Mouse (Mus musculus) intestine, postnatal 0 days (tissue): ENCODE measurements around the gene Ugt1a9. TPM values are rescaled to one million over a fixed set of nuclear protein-coding genes. Genes with fewer than 3 reads are reported as not detected.
A peak's percentile ranks its signal among the peaks of the same experiment; 100 is the strongest.

Experiments used
- ATAC-seq: fragments of 200-750 bp; cut with Nextera tagmentation; 2 replicates; pipeline ENCODE4 v1.8.0; 2017; ENCODE audit warnings: mild to moderate bottlenecking, moderate TSS enrichment, moderate library complexity
- H3K27ac ChIP-seq: fragments of 300-500 bp; sonication (generic); 2 replicates; pipeline ENCODE4 v1.5.1; 2014; ENCODE audit warnings: mild to moderate bottlenecking, low read depth, low read length, moderate library complexity
- H3K27me3 ChIP-seq: fragments of 300-500 bp; sonication (generic); replicated peaks from 2 replicates; pipeline ENCODE4 v1.6.1; 2014; ENCODE audit warnings: low read length, mixed read lengths; ENCODE audit not compliant: control insufficient read depth, insufficient read depth
- H3K36me3 ChIP-seq: fragments of 300-500 bp; sonication (generic); 2 replicates; pipeline ENCODE4 v1.6.1; 2014; ENCODE audit warnings: mild to moderate bottlenecking, moderate library complexity; ENCODE audit not compliant: control insufficient read depth, insufficient read depth
- H3K4me1 ChIP-seq: fragments of 300-500 bp; sonication (generic); replicated peaks from 2 replicates; pipeline ENCODE4 v1.6.1; 2014; ENCODE audit warnings: antibody characterized with exemption, low read length, mixed read lengths; ENCODE audit not compliant: control insufficient read depth, insufficient read depth
- H3K4me2 ChIP-seq: fragments of 300-500 bp; sonication (generic); replicated peaks from 2 replicates; pipeline ENCODE4 v1.6.1; 2014; ENCODE audit warnings: low read depth, mild to moderate bottlenecking, moderate library complexity
- H3K4me3 ChIP-seq: fragments of 300-500 bp; sonication (generic); 2 replicates; pipeline ENCODE4 v1.5.1; 2014; ENCODE audit warnings: low read depth, low read length
- H3K9ac ChIP-seq: fragments of 300-500 bp; sonication (generic); 2 replicates; pipeline ENCODE4 v1.6.1; 2014; ENCODE audit warnings: mild to moderate bottlenecking, low read depth, low read length
- H3K9me3 ChIP-seq: fragments of 300-500 bp; sonication (generic); 2 replicates; pipeline ENCODE4 v1.6.1; 2016; ENCODE audit warnings: mixed run types; ENCODE audit not compliant: control insufficient read depth
- CTCF ChIP-seq: sonication (generic); IDR thresholded peaks from 2 replicates; pipeline ENCODE4 v1.5.1; 2016; ENCODE audit warnings: low read depth, mild to moderate bottlenecking, control low read depth, antibody characterized with exemption, moderate library complexity
- WGBS: fragments of 180-500 bp; shearing (Covaris S2); extraction: QIAGEN DNeasy Blood & Tissue Kit; methylation state at CpG from one replicate; pipeline ENCODE4 v1.1.7; 2014; 5-methylcytosine and 5-hydroxymethylcytosine counted together
- polyA plus RNA-seq: library from polyadenylated mRNA; unstranded; fragments of >200 nt; fragmentation: Nextera tagmentation; extraction: Ambion mirVana; gene quantifications from 2 replicates; pipeline ENCODE4 v1.2.1, GENCODE M21; 2015

Gene Ugt1a9
- polyA plus RNA-seq, 1 experiment from 2014 or later: 38.4 TPM

- H3K4me2 ChIP-seq: no peak overlapping the region
- no peaks in the 10 kb centered on the region for H3K27me3 ChIP-seq
- 72% methylated on average over 5 of the region's 5 CpGs for WGBS
These were observed 169.5 kb downstream of the Ugt1a9 start for GRCm38 (mm10) chr1:88240072-88240471.

DNA sequence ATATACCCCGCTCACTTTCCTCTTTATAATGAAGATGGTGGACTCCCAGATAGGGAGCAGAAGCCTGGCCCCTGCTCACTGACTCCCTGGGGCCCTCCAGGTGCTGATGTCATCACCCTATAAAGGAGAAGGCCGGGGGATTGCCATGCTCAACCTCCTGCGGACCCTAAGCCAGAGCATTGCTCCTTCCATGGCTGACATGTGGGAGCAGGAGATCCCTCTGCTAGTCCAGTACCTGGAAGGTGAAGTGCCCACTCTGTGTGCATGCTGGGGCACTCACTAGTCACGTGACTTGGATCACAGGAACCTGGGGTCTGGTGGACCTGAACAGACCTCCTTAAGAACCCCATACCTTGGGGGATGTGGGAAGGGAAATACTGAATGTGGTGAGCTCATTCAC, 170.0 kb downstream of the Ugt1a9 start:
- peaks cover 33% of the 10 kb centered on the region for H3K9me3 ChIP-seq
- no peak overlapping the region for H3K27ac ChIP-seq
- no peaks in the 10 kb centered on the region for H3K4me1 ChIP-seq
- ATAC-seq: 0 out of 2 replicates have a peak, but pooled peaks have one; percentile 2
- no peak overlapping the region for H3K9ac ChIP-seq
- no peak overlapping the region for H3K4me3 ChIP-seq
- H3K36me3 ChIP-seq: no peaks in the 10 kb centered on the region
- WGBS: 68% methylated on average over 4 of the region's 4 CpGs
- H3K4me2 ChIP-seq: no peak overlapping the region
- no peak for TF ChIP-seq CTCF
- H3K27me3 ChIP-seq: no peaks in the 10 kb centered on the region

More at GRCm38 (mm10) chr1:88240072-88240471, 169.5 kb downstream of the Ugt1a9 start:
- no peak overlapping the region for H3K27ac ChIP-seq
- TF ChIP-seq CTCF: no peak
- H3K36me3 ChIP-seq: no peaks in the 10 kb centered on the region
- no peak overlapping the region for H3K9ac ChIP-seq
- no peak for ATAC-seq
- peaks cover 34% of the 10 kb centered on the region for H3K9me3 ChIP-seq
- no peak overlapping the region for H3K4me3 ChIP-seq
- no peaks in the 10 kb centered on the region for H3K4me1 ChIP-seq

GRCm38 (mm10) chr1:88243861-88244260, 173.3 kb downstream of the Ugt1a9 start:
- Histone ChIP-seq H3K36me3 (no peaks in the 10 kb centered on the region), H3K27me3 (no peaks in the 10 kb centered on the region), H3K9me3 (peaks cover 32% of the 10 kb centered on the region)

GRCm38 (mm10) chr1:88245881-88246280, 175.3 kb downstream of the Ugt1a9 start:
- H3K4me1 ChIP-seq: no peaks in the 10 kb centered on the region
- WGBS: 74% methylated on average over 6 of the region's 6 CpGs
- ATAC-seq: 0 out of 2 replicates have a peak, but pooled peaks have one; percentile 1
- TF ChIP-seq CTCF: no peak
- no peaks in the 10 kb centered on the region for H3K36me3 ChIP-seq
- H3K27ac ChIP-seq: no peak overlapping the region
- H3K9me3 ChIP-seq: peaks cover 35% of the 10 kb centered on the region
- H3K27me3 ChIP-seq: no peaks in the 10 kb centered on the region
- no peak overlapping the region for H3K4me3 ChIP-seq
- no peak overlapping the region for H3K4me2 ChIP-seq
- no peak overlapping the region for H3K9ac ChIP-seq

More at GRCm38 (mm10) chr1:88243861-88244260, 173.3 kb downstream of the Ugt1a9 start:
- TF ChIP-seq CTCF: no peak
- Histone ChIP-seq H3K4me1 (no peaks in the 10 kb centered on the region), H3K4me3 (no peak overlapping the region), H3K27ac (no peak overlapping the region), H3K9ac (no peak overlapping the region), H3K4me2 (no peak overlapping the region)
- WGBS: 62% methylated on average over 5 of the region's 5 CpGs
- ATAC-seq: no peak

DNA sequence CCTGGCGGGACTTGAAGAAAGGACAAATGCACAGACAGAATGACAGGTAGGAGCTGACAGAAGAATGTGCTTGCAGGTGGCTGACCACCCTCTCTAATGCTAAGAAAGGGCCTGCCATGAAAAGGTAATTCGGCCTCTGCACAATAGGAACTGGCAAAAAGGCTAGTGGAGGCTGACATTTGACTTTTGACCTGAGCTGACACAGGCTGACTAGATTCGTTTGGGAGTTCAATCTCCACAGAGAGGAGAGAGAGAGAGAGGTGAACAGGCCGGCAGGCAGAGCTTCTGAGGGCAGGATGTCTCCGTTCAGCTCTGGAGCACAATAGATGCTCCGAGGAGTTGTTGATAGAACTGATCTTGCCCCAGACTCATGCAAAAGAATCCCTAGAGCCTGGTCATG, 175.8 kb downstream of the Ugt1a9 start:
- no peaks in the 10 kb centered on the region for H3K36me3 ChIP-seq
- no peaks in the 10 kb centered on the region for H3K27me3 ChIP-seq
- H3K9ac ChIP-seq: no peak overlapping the region
- TF ChIP-seq CTCF: no peak
- no peak for ATAC-seq
- no peaks in the 10 kb centered on the region for H3K4me1 ChIP-seq
- 49% methylated on average over 6 of the region's 6 CpGs for WGBS
- peaks cover 38% of the 10 kb centered on the region for H3K9me3 ChIP-seq
- H3K4me2 ChIP-seq: no peak overlapping the region
- H3K27ac ChIP-seq: no peak overlapping the region
- H3K4me3 ChIP-seq: no peak overlapping the region

DNA sequence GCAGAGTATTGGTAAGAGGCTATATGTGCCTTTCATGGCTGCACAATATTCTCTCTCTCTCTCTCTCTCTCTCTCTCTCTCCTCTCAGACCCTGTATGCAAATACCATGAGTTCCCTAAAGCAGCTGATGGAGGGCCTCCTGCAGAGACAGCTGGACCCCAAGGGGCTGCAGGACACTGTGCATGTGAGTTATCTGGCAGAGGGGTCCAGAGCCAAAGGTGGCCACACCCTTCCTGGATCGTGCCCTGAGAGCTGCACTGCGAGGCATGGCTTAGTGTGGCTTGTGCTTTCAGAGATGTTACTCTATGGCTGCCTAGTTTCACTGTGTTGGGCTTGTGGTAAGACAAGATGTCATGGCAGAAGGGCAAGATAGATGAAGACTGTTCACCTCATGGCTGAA, 177.1 kb downstream of the Ugt1a9 start:
- H3K9ac ChIP-seq: no peak overlapping the region
- no peak overlapping the region for H3K27ac ChIP-seq
- H3K4me2 ChIP-seq: no peak overlapping the region
- WGBS: 45% methylated on average over 2 of the region's 2 CpGs
- peaks cover 45% of the 10 kb centered on the region for H3K9me3 ChIP-seq
- H3K36me3 ChIP-seq: no peaks in the 10 kb centered on the region
- TF ChIP-seq CTCF: no peak
- no peaks in the 10 kb centered on the region for H3K27me3 ChIP-seq
- H3K4me1 ChIP-seq: no peaks in the 10 kb centered on the region
- no peak for ATAC-seq
- H3K4me3 ChIP-seq: no peak overlapping the region

- 64% methylated on average over 4 of the region's 4 CpGs for WGBS
- Histone ChIP-seq H3K9me3 (peaks cover 43% of the 10 kb centered on the region), H3K9ac (no peak overlapping the region), H3K4me1 (no peaks in the 10 kb centered on the region), H3K27me3 (no peaks in the 10 kb centered on the region), H3K27ac (no peak overlapping the region), H3K36me3 (no peaks in the 10 kb centered on the region), H3K4me2 (no peak overlapping the region), H3K4me3 (no peak overlapping the region)
- TF ChIP-seq CTCF: no peak
- no peak for ATAC-seq
These were observed 178.1 kb downstream of the Ugt1a9 start for GRCm38 (mm10) chr1:88248658-88249057.
